Mouse (Mus musculus) lung, postnatal 0 days (tissue): ENCODE measurements around the gene Sptbn4.

Experiments
- CTCF ChIP-seq: IDR thresholded peaks from 2 replicates; pipeline ENCODE4 v1.5.1; 2016; ENCODE audit warnings: antibody characterized with exemption, mild to moderate bottlenecking
- EP300 ChIP-seq: IDR thresholded peaks from 2 replicates; pipeline ENCODE4 v1.6.1; 2016; ENCODE audit warnings: antibody characterized with exemption, mild to moderate bottlenecking, control low read depth

DNA sequence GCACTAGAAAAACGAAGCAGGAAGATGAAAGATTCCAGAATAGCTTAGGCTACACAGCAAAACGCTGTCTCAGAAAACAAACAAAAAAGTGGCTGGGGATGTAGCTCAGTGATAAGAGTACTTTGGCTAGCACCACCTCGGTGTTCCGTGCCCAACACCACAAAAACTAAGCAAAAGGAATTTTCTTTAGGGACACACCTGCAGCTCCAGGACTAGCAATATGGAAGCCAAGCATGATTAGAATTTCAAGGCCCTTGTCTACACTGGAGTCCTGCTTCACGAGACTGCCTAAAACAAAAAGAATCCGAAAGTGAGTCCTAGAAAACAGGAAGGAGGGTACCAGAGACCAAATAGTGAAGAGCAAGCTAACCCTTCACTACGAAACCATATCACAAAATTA, 25.1 kb upstream of the Sptbn4 start:
- no peak for TF ChIP-seq CTCF
- TF ChIP-seq EP300 = no peak
